Mouse (Mus musculus) cerebellum, adult 8-10 months (tissue): ENCODE measurements around the gene Hist1h2bc.
"Not testable (repeated sequence)": the region's sequence is repeated elsewhere in the genome, so short reads cannot be mapped to it uniquely, and the experiment has no call there.

Experiments
- DNase-seq: peaks from one replicate; pipeline ENCODE4 v3.0.0; 2022

Hist1h2bc gene

DNA sequence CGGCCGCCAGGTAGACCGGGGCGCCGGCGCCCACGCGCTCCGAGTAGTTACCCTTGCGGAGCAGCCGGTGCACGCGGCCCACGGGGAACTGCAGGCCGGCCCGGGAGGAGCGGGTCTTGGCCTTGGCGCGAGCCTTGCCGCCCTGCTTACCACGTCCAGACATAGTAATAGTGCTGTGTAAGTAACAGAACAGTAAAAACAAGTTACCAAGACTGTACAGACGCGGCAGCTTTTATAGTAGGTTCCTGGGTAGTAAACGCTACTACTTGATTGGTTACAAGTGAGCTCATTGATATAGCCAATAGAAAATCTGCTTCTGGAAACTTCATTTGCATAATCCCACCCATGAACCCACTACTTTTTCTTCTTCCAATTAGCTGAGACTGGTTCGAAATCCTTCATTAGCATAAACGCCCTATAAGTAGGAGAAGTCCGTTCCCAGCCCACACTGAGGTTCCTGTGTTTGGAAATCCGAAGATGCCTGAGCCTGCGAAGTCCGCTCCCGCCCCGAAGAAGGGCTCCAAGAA is at the start of gene Hist1h2bc, which contains the start of gene Hist1h2ac:
Hist1h2bc (plus strand) TSS at position 445 of the 527 bp plus-strand sequence.
Hist1h2ac (minus strand) TSS at position 194 of the 527 bp plus-strand sequence.
- peak; percentile 75 for DNase-seq

DNA sequence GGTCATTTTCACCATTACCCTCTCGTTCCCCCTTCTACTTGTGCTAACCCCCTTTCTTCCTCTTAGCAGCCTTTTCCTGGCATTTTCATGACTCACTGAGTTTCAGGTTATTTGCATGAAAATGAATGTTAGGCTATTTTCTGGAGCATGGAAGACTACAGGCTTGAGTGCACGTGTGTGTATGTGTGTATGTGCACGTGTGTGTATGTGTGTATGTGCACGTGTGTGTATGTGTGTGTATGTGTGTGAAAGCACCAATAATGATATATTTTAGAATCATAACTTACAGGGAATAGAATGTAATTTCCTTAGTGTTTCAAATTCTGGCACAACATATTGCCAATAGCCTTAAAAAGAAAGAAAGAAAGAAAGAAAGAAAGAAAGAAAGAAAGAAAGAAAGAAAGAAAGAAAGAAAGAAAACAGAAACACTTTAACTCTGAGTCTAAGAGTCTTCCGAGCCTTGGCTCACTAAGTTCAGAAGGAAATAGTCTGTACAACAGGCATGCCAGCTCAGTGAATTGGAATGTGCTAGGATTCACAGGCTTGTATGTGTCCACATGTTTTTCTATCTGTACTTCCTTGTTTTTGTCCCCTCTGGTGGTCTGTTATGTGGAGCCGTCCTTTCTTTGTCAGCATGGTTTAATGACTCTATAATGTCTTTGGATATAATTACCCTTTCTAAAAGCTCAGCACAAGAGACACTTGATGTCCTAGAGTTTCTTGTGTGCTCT is 24.2 kb upstream of the Hist1h2bc start:
- no peak for DNase-seq

DNA sequence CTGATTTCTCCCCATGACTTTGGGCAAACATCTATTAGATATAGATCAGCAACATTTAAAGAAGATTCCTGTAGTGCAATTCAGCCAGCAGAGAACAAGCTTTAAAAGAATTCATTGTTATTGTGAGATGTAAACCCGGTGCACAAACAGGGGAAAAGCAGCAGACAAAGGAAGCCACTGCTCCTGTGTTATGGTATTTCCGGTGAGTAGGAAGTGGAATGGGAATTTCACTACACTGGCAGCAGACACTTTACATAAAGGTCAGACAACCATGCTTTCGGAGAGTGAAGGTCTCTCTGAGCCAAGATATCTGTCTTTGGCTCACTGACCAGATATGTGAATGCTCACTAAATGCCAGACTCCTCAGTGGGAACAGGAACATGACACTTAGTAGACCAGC is 21.5 kb upstream of the Hist1h2bc start:
- DNase-seq = no peak

- no peak for DNase-seq
Measured at GRCm38 (mm10) chr13:23681990-23682582, 1.9 kb upstream of the Hist1h2bc start.

- no peak for DNase-seq
Measured at GRCm38 (mm10) chr13:23682623-23682946, 1.4 kb upstream of the Hist1h2bc start.

DNA sequence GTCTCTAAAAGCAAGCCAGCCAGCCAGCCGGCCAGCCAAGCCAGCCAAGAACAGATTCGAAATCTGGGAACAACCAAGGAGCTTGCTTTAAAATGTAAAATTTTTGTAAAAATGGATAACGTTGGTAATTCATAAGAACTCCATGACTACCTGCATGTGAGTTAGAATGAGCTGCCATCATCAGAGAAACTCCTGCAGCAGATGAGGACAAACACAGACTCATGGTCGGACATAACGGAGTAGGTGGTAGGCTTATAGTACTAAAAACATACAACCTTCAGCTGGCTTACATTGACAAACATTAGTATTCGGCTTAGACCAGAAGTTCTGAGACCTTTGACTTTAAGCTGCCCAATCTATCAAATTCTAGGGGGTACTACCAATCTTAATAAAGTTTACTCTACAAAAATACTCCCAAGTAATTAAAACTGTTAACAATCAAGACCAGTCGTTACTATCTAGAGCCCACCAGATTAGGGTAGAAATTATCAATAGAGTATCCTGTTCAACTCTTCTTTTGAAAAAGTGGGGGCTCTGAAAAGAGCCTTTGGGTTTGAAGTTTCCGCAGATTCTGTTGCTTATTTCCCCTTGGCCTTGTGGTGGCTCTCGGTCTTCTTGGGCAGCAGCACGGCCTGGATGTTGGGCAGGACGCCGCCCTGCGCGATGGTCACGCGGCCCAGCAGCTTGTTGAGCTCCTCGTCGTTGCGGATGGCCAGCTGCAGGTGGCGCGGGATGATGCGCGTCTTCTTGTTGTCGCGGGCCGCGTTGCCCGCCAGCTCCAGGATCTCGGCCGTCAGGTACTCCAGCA is 848 bp upstream of the Hist1h2bc start:
- not testable (repeated sequence) for DNase-seq

GRCm38 (mm10) chr13:23684295-23684945 is 421 bp downstream of the Hist1h2bc start:
- peak; percentile 26 for DNase-seq

DNA sequence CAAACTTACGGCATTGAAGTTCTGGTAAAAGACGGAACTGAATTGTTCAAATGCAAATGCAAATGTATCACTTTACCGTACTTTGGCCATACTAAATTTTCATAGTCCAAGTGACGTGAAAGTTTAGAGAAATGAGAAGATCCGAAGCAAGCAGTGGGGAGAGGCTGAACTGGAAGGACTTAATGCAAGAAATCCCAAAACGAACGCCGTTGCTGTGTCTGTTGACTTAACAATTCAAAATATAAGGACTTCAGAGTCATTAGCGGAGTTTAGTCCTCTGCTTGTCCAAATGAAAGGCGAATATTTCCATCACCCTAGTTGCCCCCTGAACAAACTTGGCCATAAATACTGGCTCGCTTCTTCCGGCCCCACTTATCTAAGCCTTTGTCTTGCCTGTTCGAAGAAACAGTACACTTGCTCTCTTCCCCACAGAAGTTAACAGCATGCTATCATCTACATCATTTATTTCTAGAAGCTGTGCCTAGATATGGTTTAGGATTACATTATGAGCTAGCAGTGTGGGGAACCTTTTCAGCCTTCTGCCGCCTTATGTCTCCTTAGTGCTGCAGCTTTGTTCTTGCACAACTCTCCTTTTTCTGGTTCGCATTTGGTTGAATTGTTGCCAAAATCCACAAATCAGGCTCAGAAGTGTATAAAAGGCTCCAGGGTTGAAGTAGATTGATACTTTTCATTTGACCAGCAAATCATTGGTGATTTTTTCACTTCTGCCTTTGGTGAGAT is 1.3 kb downstream of the Hist1h2bc start:
- DNase-seq = no peak

- DNase-seq = no peak
Measured at GRCm38 (mm10) chr13:23685966-23686365, 2.0 kb downstream of the Hist1h2bc start.

DNA sequence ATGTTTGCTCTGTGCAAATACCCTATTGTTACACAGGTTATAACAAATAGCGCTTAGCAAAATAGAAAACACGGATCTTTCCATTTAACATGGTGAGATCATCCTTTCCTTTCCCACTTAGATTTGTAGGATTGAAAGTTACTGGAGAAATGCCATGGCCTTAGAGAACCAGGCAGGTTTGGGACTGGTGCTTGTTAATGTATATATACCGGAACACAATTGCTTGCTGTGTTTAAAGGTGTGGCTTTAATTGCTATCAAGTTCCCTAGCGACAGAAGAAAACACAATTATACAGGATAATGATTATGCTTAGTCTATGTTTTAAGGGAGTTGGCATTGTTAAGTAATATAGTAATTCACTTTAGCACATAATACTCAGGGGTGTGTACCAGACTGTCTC is 3.2 kb downstream of the Hist1h2bc start:
- no peak for DNase-seq

DNA sequence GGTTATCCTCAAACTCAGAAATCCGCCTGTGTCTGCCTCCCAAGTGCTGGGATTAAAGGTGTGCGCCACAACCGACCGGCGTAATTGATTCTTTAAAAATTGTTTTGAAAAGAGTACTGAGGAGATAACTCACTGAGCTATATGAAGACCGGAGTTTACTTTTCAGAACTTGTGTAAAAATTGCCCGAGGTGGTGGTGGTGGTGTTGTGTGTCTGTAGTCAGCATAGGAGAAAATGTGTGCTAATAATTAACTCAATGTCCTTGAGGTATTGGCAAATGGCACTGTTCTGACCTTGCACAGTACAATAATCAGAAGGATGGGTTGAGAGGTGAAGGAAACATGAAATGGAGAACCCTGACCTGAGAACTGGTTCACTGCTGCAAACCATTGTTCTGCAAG is 3.9 kb downstream of the Hist1h2bc start:
- DNase-seq = no peak

GRCm38 (mm10) chr13:23688956-23689355 is 5.0 kb downstream of the Hist1h2bc start:
- no peak for DNase-seq

- DNase-seq = no peak
Measured at GRCm38 (mm10) chr13:23689459-23689858, 5.5 kb downstream of the Hist1h2bc start.

DNA sequence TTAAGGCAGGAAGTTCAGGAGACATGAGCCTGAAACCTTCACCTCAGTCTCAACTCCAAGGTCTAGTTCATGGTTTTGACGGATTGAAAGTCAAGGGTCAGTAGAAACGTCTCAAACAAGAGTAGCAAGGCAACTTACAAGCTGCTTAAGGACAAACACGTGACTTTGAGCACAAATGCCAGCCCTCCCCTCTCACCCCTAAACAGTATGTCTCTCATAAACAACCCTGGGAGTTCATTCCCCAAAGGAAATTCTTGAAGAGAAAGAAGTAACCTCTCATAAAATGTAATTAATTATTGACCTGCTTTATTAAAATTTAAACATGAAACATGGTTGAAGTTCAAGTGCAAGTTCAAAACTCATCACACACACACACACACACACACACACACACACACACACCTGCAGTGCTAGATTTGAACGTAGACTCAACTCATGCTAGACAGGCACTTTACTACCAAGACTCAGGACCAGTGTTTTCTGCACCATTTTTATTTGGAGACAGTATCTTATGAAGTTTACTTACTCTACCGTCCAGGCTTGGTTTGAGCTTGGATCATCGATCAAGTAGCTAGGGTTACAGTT is 9.9 kb downstream of the Hist1h2bc start:
- no peak for DNase-seq

- DNase-seq = no peak
Measured at GRCm38 (mm10) chr13:23694956-23695355, 11.0 kb downstream of the Hist1h2bc start.

- DNase-seq = no peak
Measured at GRCm38 (mm10) chr13:23695514-23695913, 11.5 kb downstream of the Hist1h2bc start, which contains the start of gene Hist1h1t. Hist1h1t (plus strand) TSS chr13:23695814.

GRCm38 (mm10) chr13:23696061-23696474 is 12.1 kb downstream of the Hist1h2bc start:
- DNase-seq = no peak

DNA sequence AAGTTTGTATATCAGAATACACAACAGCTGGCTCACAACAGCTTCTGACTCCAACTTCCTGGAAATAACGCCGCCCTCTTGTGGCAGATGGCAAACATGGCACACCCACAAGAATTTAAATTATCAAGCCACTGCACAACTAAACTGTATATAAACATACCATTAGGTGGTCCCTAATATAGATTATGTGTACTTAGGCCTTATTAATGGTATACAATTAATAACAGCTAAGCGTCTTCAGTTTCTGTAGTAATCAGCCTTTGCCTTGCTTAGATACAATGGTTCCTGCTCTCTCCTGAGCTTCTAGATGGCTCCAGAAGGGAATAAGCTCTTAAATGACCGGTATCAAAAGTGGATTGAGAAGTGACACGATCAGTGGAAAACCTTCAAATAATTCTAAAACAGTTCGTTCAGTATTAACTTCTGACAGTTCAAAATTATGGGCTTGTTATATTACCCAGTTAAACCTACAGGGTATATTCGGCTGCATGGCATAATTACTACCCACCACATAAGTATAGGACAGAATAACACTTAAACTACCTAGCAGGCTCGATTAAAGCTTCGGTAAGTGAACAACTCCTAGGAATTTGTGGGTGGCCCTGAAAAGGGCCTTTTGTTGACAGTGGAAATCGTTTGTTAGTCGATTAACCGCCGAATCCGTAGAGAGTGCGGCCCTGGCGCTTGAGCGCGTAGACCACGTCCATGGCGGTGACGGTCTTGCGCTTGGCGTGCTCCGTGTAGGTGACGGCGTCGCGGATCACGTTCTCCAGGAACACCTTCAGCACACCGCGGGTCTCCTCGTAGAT is 13.7 kb downstream of the Hist1h2bc start:
- no peak for DNase-seq

DNA sequence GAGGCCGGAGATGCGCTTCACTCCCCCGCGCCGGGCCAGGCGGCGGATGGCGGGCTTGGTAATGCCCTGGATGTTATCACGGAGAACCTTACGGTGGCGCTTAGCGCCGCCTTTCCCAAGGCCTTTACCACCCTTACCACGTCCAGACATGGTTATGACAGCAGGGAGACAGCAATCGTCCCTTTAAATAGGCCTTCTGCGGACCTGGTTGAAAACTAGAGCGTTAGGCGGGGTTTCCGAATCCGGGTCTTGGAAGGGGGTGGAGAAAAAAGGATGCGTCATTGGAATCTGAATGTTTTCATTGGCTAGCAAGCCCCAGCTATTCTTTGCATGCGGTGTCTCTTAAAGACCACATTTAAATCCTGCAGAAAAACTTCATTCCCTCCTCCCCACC is 14.3 kb downstream of the Hist1h2bc start, which contains the start of gene Hist1h4c:
Hist1h4c (minus strand) TSS at position 155 of the 394 bp plus-strand sequence.
- peak; percentile 99 for DNase-seq

DNA sequence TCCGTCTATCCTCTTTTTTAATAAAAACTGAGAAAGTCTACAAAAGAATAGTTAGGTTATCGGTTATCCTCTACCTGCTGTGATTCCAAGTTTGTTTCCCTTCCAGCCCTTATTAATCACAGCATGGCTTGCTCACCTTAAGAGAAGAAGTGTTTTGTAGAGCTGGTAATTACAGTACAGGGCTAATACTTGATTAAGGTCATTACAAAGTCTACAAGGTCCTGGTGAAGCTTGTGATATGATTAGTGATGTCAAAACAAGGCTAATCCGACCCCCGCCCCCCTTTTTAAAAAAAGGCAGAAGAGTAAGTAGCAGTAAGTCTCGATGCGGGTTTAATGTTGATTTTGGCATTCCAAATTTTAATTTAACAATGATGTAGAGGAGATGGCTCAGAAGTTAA is 15.0 kb downstream of the Hist1h2bc start:
- no peak for DNase-seq

DNA sequence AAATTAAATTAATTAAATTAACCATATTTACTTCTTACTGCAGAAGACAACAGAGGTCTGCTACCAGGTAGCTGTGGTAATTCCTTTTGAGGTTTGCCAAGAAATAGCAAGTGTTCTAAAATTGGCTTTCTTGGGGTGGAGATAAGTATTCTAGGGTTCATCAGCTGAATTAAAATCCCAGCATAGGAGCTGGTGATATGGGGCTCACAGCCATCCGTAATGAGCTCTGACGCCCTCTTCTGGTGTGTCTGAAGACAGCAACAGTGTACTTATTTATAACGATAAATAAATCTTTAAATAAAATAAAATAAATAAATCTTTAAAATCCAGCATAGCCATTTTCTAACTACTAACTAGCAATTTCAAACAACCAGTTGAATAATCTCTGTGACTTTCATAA is 15.8 kb downstream of the Hist1h2bc start:
- DNase-seq = no peak
